Mouse (Mus musculus) megakaryocyte-erythroid progenitor cell, adult 5-6 weeks (primary cell): ENCODE results near the gene Xkr7. TPM values are rescaled to one million over a fixed set of nuclear protein-coding genes. Genes with fewer than 3 reads are reported as not detected.

Experiments used
- ATAC-seq: replicated peaks from 2 replicates; pipeline ENCODE4 v1.8.0; 2016; ENCODE audit warnings: mild to moderate bottlenecking, inconsistent platforms; ENCODE audit not compliant: severe bottlenecking, poor library complexity, low FRiP score, low TSS enrichment
- total RNA-seq, 2 experiments: library from RNA; stranded (forward) in 1 of 2; stranded (reverse) in 1 of 2; fragments of 200-1000, 215-1000 nt in 1 of 2; fragments of >200 nt in 1 of 2; fragmentation: Nextera tagmentation in 1 of 2; gene quantifications; 2 replicates each; pipeline ENCODE4 v1.2.3; 2014 to 2017

Gene Xkr7
- total RNA-seq, 2 experiments from 2014 or later = not detected

GRCm38 (mm10) chr2:153064190-153064970 is 32.7 kb downstream of the Xkr7 start:
- ATAC-seq = no peak

GRCm38 (mm10) chr2:153065747-153066508 is 34.3 kb downstream of the Xkr7 start, which contains the start of gene Ccm2l:
TSS of gene Ccm2l (plus strand) at chr2:153065955.
- ATAC-seq = no peak

GRCm38 (mm10) chr2:153066991-153067390 is 35.3 kb downstream of the Xkr7 start:
- ATAC-seq = no peak

- ATAC-seq = no peak
Measured at GRCm38 (mm10) chr2:153070762-153071490, 39.3 kb downstream of the Xkr7 start.

- ATAC-seq = no peak
Measured at GRCm38 (mm10) chr2:153071491-153072184, 40.0 kb downstream of the Xkr7 start.

GRCm38 (mm10) chr2:153074651-153075050 is 43.0 kb downstream of the Xkr7 start:
- no peak for ATAC-seq

- ATAC-seq = no peak
Measured at GRCm38 (mm10) chr2:153075961-153076360, 44.3 kb downstream of the Xkr7 start.

GRCm38 (mm10) chr2:153080841-153081523 is 49.3 kb downstream of the Xkr7 start:
- ATAC-seq = peak; percentile 80

- ATAC-seq = no peak
Measured at GRCm38 (mm10) chr2:153081866-153082265, 50.2 kb downstream of the Xkr7 start.

GRCm38 (mm10) chr2:153083275-153083674 is 51.6 kb downstream of the Xkr7 start:
- no peak for ATAC-seq

- ATAC-seq = no peak
Measured at GRCm38 (mm10) chr2:153083824-153084223, 52.2 kb downstream of the Xkr7 start.

- no peak for ATAC-seq
Measured at GRCm38 (mm10) chr2:153084261-153084976, 52.8 kb downstream of the Xkr7 start.

- no peak for ATAC-seq
Measured at GRCm38 (mm10) chr2:153085556-153085955, 53.9 kb downstream of the Xkr7 start.

GRCm38 (mm10) chr2:153086166-153086565 is 54.5 kb downstream of the Xkr7 start:
- no peak for ATAC-seq

- no peak for ATAC-seq
Measured at GRCm38 (mm10) chr2:153087091-153087490, 55.4 kb downstream of the Xkr7 start.

GRCm38 (mm10) chr2:153089316-153089715 is 57.7 kb downstream of the Xkr7 start:
- no peak for ATAC-seq

GRCm38 (mm10) chr2:153090551-153091165 is 59.0 kb downstream of the Xkr7 start:
- ATAC-seq = peak; percentile 44; the same call in 1 of the 2 replicates
